Mouse (Mus musculus) midbrain, embryonic 15.5 days (tissue): ENCODE measurements around the gene Lrfn2. TPM values are rescaled to one million over a fixed set of nuclear protein-coding genes. Genes with fewer than 3 reads are reported as not detected.

Source experiments
- ATAC-seq: fragments of 200-750 bp; cut with Nextera tagmentation; replicated peaks from 2 replicates; pipeline ENCODE4 v1.8.0; 2017; ENCODE audit warnings: moderate TSS enrichment
- H3K27ac ChIP-seq: fragments of 300-500 bp; sonication (generic); 2 replicates; pipeline ENCODE4 v1.5.1; 2015; ENCODE audit warnings: mild to moderate bottlenecking, inconsistent platforms
- H3K27me3 ChIP-seq: fragments of 300-500 bp; sonication (generic); replicated peaks from 2 replicates; pipeline ENCODE4 v1.6.1; 2015; ENCODE audit warnings: inconsistent platforms
- H3K36me3 ChIP-seq: fragments of 300-500 bp; sonication (generic); replicated peaks from 2 replicates; pipeline ENCODE4 v1.6.1; 2015; ENCODE audit warnings: inconsistent platforms
- H3K4me1 ChIP-seq: fragments of 300-500 bp; sonication (generic); 2 replicates; pipeline ENCODE4 v1.6.1; 2015; ENCODE audit warnings: inconsistent platforms
- H3K4me2 ChIP-seq: fragments of 300-500 bp; sonication (generic); 2 replicates; pipeline ENCODE4 v1.6.1; 2015; ENCODE audit warnings: inconsistent platforms, mild to moderate bottlenecking, moderate library complexity
- H3K4me3 ChIP-seq: fragments of 300-500 bp; sonication (generic); 2 replicates; pipeline ENCODE4 v1.5.1; 2015; ENCODE audit warnings: mild to moderate bottlenecking, inconsistent platforms
- H3K9ac ChIP-seq: fragments of 300-500 bp; sonication (generic); 2 replicates; pipeline ENCODE4 v1.6.1; 2015; ENCODE audit warnings: mild to moderate bottlenecking, inconsistent platforms
- H3K9me3 ChIP-seq: fragments of 300-500 bp; sonication (generic); 2 replicates; pipeline ENCODE4 v1.6.1; 2016; ENCODE audit warnings: inconsistent platforms
- WGBS: fragments of 180-500 bp; shearing (Covaris S2); methylation state at CpG from one replicate; pipeline ENCODE4 v1.1.7; 2015; ENCODE audit warnings: mixed read lengths; 5-methylcytosine and 5-hydroxymethylcytosine counted together
- microRNA-seq: library from miRNA; unstranded; fragments of <30 nt; microRNA quantifications from one replicate; pipeline ENCODE4, GENCODE M21; 2016
- polyA plus RNA-seq: library from polyadenylated mRNA; unstranded; fragments of >200 nt; fragmentation: Nextera tagmentation; extraction: Ambion mirVana; gene quantifications from 2 replicates; pipeline ENCODE4 v1.2.1, GENCODE M21; 2015

The Lrfn2 gene
- polyA plus RNA-seq, 1 experiment from 2014 or later: 12.5 TPM

DNA sequence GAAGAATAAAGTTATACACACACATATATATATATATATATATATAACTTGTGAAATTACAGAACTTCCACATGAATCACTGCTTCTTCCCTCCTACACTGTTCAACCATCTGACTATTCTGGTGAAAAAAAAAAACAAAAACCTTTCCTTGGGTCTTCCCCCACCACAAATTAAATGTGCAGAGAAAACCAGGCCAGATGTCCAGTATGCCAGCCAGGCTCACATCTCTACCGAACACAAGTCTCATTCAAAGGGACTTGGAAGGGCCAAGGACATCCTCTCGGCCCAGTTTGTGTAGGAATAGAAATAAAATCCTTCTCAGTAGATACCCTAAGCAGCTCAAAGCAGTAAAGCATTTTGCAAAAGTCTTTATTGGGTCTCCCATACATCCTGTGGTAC, 179.7 kb downstream of the Lrfn2 start:
- no peak for ATAC-seq
- 0 out of 2 replicates have a peak, but pooled peaks cover 2% of the 10 kb centered on the region for H3K27me3 ChIP-seq
- WGBS: 90% methylated on average over 2 of the region's 2 CpGs
- H3K4me2 ChIP-seq: no peak overlapping the region
- no peaks in the 10 kb centered on the region for H3K36me3 ChIP-seq
- H3K4me1 ChIP-seq: no peaks in the 10 kb centered on the region
- no peak overlapping the region for H3K4me3 ChIP-seq
- no peak overlapping the region for H3K27ac ChIP-seq
- H3K9ac ChIP-seq: no peak overlapping the region
- no peaks in the 10 kb centered on the region for H3K9me3 ChIP-seq

- H3K36me3 ChIP-seq: no peaks in the 10 kb centered on the region
- no peak overlapping the region for H3K27ac ChIP-seq
- WGBS: 61% methylated on average over 3 of the region's 3 CpGs
- no peak overlapping the region for H3K9ac ChIP-seq
- 0 out of 2 replicates have a peak, but pooled peaks cover 2% of the 10 kb centered on the region for H3K27me3 ChIP-seq
- no peaks in the 10 kb centered on the region for H3K9me3 ChIP-seq
- no peak for ATAC-seq
- no peak overlapping the region for H3K4me2 ChIP-seq
- H3K4me3 ChIP-seq: no peak overlapping the region
- no peaks in the 10 kb centered on the region for H3K4me1 ChIP-seq
Observed at GRCm38 (mm10) chr17:49113336-49113735, 181.2 kb downstream of the Lrfn2 start.

DNA sequence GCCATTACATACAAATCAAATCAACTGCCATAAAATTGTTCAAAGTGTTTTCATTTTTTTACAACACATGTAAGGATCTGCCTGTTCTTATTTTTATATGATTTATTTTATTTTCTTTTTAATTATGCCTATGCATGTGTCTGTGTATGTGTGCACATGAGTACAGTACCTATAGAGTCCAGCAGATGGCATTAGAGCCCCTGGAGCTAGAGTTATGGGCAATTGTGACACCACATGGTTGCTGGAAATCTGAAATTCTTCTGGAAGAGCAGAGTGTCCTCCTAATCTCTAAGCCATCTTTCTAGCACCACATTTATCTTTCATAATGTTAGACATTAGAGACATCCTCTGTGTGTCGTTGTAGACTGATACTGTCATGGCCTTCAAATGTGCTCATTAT, 192.0 kb downstream of the Lrfn2 start:
- Histone ChIP-seq H3K4me1 (no peaks in the 10 kb centered on the region), H3K9ac (no peak overlapping the region), H3K27me3 (no peaks in the 10 kb centered on the region), H3K4me2 (no peak overlapping the region), H3K27ac (no peak overlapping the region), H3K4me3 (no peak overlapping the region), H3K9me3 (no peaks in the 10 kb centered on the region), H3K36me3 (no peaks in the 10 kb centered on the region)
- ATAC-seq: no peak
- WGBS: 100% methylated on average over 1 of the region's 1 CpGs

DNA sequence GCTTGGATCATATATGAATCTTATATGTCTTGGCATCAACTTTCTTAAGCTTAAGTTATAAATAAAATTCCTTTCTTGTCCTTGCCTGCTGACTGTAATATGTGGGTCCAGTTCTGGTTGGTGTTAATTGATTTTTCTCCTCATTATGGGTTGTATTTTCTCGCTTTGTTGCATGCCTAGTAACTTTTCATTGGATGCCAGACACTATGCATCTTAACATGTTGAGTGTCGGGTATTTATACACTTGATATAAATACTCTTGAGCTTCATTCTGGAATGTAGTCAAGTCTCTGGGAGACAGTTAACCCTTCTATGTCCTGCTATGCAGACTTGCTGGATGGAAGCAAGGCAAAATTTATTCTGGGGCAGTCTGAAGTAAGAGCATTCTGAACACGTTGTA, 192.5 kb downstream of the Lrfn2 start:
- Histone ChIP-seq H3K9me3 (no peaks in the 10 kb centered on the region), H3K9ac (no peak overlapping the region), H3K4me2 (no peak overlapping the region), H3K36me3 (no peaks in the 10 kb centered on the region), H3K27ac (no peak overlapping the region), H3K4me1 (no peaks in the 10 kb centered on the region), H3K4me3 (no peak overlapping the region), H3K27me3 (no peaks in the 10 kb centered on the region)
- WGBS: 80% methylated on average over 3 of the region's 3 CpGs
- ATAC-seq: no peak

Small RNA genes within 50 kb of the gene (microRNA-seq; reads per million reads assigned to microRNA genes)
- gene Gm44304: not detected
